Mouse (Mus musculus) embryo, embryonic 11 days (tissue): Measurements from ENCODE around the gene Clstn2.

ENCODE experiments used
- DNase-seq: peaks from one replicate; pipeline ENCODE4 v3.0.0-alpha.2; 2015

The Clstn2 gene

DNA sequence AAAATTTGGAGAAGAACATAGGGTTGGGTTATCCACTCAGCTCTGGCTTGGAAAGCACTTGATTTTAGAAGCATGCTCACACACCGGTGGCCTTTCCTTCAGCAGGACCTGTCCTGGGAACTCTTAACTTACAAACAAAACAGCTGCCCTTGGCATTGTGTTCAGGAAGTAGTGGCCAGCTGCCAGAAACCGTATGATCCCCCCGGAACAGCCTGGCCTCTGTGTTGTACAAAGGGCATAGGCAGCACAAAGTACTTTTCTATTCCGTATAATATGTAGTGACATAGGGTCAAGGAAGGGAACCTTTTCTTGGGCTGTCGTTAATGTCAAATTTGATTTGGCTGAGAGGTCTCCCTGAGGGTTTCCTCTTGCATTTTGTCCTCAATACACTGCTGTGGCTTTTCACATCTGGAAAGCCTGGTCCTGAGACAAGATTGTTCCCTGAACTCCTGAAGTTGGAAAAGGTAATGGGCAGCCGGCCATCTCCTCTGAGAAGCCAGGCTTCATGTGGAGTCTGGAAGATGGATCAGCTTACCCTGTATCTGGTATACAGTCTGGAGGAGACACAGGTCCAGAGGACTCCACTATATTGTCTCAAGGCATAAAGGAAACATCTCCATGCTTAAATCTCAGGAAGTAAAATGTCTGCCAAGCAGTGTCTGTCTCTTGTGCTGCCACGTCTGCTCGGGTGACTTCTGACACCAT is 494.8 kb downstream of the Clstn2 start:
- peak; percentile 7 for DNase-seq

DNA sequence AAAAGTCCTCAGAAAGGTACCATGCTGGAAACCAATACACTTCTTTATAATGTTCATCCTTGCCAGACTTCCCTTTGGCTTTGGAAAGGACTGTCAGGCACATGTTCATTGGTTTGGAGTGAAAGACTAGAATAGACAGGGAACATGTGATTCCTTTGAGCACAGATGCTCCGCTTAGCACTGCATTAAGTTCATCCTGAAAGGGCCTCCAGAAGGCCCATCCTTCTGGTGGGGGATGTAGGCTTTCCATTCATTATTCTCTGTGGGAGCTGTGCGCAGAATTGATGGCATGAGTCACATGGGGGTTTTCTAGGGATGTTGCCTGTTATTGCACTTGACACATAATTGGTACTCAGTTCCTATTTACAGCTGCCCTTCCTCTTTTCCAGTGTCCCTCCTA is 498.8 kb downstream of the Clstn2 start:
- no peak for DNase-seq

DNA sequence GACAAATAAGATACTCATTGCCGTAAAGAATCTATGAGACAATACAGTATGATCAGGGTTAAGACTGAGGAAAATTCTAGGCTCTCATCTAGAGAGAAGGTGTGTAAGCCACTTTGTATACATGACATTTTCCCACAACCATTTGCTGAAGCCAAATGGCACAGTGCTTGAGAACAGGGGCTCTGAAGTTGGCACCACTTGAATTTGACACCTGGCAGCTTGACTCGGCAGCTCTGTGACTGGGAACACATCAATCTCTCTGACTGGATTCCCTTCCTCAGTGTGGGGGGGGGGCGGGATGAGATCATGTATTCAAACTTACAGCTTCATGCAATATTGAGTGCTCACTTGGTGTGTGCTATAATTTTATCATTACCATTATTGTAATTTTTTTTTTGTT is 499.7 kb downstream of the Clstn2 start:
- no peak for DNase-seq

DNA sequence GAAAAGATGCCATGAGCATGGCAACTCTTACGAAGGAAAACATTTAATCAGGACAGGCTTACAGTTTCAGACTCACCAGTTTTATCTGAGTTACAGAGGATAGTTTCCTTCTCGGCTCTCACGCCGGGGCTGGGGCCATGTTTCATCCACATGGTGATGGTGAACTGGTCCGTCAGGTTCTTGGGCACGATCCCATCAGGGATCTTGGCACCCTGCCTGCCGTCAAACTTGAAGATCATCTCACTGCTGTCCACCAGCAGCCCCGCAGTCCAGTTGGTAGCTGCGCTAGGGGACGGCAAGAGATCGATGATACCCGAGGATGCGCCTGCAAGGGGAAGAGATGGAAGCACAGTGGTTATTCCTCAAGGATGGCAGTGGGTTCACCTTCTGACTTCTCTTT is 500.4 kb downstream of the Clstn2 start:
- DNase-seq: no peak

DNA sequence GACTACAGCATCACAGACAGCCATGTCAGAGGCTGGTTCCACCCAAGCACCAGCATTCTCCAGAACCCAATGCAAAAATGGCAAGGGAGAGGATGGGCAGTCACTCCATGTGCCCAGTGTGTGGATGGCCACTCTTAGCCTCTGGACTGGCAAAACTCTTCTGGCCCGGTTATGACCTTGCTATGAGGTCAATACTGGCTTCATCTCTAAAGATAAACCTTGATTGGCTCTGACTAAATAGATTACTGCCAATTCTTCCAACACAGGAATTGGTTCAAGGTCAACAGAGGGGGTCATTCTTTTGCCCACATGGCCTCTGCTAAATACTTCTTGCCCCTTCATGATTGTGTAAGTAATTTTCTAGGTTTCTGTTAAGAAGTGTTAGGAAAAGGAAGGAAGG is 505.1 kb downstream of the Clstn2 start:
- DNase-seq: no peak

DNA sequence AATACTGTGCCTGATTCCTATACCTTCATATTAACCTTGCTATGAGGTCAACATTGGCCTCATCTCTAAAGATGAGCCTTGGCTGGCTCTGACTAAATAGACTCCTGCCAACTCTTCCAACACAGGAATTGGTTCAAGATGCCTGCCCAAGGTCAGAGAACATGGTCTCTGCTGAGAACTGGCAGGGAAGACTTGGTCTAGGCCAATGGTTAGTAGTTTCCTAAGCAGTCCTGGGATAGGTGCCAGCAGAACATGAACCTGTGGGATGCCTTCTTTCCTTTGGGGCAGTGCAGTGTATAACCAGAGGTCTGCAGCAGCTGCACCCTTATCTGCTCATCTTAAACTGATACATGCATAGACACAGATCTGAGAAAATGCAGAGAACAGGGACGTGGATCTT is 505.7 kb downstream of the Clstn2 start:
- no peak for DNase-seq

DNA sequence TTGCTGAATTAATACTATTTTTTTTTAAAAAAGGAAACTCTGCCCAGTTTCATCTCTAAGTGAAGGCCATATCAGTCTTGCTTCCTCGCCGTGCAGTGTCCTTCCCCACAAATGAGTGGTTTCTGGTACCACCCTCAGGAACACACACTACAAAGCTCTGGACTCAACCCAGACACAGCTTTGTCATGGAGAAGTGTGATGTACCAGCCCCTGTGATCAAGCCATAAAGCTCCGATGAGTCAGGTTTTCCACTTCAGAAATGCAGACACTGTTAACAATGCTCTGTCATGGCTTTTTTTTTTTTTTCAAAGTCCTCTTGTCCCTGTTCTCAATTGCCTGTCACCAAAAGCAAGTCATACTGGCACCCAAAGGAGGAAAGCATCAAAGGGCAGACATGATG is 507.4 kb downstream of the Clstn2 start:
- DNase-seq: no peak

DNA sequence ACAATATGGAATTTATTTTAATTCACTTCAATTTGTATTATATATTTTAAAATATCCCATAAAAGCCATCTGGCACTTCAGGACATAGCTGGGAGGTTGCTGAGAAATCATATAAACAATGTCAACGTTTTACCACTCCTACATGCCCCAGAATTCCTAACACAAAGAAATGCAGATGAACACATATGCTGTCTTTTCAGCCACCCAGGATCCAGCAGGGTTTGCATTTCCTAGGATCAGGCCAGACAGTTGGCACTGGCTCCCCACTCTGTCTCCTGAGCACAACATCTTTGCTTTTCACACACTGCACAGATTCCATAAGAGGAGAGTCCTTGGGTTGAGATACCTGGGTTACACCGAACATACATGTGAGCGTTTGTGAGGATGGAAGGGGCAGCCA is 508.1 kb downstream of the Clstn2 start:
- DNase-seq: no peak

DNA sequence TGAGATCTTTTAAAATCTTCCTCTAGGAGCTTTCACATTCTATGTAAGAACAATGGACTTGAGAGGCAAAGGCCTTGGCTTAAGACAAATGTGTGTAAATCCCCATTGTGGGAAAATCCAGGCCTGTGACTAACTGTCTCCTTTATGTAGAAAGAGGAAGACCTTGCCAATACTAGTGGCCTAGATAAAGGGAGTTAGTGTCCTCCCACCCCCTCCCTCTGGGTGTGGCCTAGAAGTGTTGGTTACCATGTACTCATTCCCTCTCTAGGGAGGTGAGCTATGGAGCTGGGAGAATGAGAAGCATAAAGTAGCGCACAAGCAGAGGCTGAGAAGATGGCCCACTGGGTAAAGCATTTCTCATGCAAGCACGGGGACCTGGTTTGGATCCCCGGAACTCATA is 512.2 kb downstream of the Clstn2 start:
- no peak for DNase-seq

DNA sequence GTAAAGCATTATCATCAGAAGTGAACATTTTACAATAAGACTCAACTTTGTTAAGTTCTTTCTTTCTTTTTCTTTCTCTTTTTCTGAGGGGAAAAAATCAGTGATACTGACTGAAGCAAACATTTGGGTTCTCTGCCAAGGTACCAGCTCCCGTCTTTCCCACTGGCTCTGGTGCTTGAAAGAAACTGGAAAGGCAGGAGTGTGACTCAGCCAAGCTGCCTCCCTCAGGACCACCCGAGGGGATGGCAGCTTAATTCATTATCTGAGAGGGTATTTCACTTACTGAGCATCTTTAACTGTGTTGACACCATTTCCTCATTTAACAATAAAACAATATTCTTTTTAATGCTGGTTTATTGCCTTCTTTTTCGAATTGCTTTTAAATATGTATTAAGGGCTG is 516.0 kb downstream of the Clstn2 start:
- no peak for DNase-seq

DNA sequence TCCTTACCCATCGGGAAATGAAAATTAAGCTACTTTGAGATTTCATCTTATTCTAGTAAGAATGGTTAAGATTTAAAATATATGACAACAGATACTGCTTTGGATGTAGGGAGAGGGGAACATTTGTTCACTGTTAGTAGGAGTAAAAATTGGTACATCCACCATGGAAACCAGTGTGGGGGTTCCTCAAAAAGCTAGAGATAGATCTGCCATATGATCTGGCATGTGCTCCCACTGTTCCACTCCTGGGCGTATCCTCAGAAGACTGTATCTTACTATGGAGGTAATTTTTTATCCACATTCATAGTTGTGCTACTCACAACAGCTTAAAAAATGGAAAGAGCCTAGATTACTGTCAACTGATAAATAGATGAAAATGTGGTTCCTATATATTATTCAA is 518.3 kb downstream of the Clstn2 start:
- DNase-seq: no peak

DNA sequence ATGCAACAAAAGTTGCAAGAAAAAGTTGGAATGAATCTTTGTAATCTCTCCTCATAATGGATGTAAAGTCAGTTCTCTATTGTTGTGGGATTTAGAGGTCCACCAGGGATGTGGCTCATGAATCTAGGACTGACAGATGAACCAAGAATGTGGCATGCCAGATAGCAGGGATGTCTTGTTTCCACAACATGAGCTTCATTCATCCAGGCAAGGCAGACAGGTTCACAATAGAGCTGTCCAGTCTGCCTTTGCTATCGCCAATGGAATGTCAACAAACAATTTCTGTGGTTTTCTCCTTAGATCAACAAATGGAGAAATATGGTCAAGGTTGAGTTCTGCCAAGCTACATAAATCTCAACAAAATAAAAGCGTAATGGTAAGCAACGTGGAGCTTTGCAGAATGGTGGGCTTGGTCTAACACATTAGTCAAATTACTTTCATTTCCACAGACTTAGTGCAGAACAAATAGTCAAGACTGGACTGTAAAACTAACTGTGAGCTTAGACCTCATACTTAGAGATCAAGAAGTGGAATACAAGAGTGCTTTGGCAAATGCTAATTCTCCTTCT is 520.6 kb downstream of the Clstn2 start:
- no peak for DNase-seq

DNA sequence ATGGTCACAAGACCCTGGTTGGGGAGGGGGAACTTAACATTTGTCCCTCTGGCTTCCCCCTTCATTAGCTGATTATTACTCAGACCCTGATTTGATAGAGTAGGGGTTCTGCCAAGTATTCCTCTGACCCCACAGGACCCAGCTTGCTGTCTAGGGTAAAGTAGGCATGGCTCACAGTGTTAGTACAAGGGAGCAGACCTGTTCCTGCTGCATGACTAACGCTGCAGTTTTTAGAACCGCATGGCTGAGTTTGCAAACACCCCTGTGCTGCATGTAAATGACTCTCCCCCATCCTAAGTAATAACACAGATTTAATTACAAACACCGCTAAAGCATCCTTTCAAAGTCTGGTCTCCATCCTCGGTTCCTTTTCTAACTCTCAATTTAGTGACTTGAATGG is 531.6 kb downstream of the Clstn2 start:
- no peak for DNase-seq

DNA sequence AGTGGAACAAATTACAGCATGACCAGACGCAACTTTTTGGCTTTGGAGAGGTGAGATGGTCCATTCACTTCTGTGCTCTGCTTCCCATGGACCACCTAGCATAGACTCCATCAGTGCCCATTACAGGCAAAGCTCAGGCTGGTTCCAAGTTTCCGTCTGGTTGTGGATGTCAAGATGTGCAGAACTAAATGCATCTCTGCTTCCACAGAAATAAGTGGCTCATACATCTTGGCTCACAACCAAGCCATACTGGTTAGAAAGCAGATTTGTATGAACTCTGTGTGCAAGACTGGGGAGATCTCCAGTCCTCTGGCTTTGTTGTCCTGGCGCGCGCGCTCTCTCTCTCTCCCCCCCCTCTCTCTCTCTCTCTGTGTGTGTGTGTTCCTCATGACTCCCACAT is 537.9 kb downstream of the Clstn2 start:
- DNase-seq: no peak

DNA sequence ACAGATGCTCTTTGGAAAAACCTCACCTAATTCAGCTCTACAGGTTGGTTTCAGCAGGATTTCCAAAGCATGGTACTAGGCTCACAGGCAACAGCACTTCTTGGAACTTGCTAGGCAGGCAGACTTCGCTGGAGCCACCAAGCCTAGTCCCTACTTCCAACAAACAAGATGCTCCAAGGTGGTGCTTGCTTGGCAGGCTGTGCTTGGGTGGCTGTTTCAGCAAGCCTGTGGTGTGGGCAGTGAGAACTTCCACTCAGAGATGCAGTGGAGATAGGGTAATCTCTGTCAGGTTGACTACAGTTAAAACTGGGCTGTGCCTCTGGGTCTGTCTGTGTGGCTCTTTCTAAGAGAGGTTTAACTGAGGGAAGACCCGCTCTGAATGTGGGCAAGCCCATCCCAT is 541.4 kb downstream of the Clstn2 start:
- DNase-seq: no peak

DNA sequence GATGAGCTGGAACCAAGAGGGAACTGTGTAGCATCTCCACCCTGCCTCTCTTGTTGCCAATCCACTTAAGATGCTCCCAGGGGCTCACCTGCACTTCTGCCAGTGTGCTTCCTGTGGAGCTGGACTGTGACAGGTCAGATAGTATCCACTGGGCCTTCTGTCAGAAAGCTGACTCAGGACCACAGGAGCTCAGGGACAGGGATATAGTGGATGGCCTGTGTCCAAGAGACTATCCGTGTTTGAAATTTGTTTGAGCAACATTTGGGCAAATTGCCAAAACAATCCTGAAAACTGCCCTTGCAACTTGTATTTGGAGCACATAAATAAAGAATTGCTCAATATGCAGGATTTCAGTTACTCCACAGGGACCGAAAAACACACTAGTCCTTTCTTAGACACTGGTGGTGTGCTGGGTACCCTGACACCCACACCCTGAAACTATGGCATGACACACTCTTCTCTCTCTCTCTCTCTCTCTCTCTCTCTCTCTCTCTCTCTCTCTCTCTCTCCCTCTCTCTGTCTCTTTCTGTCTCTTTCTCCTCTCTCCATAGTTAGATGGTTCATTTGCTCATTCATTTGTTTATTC is 542.3 kb downstream of the Clstn2 start:
- DNase-seq: no peak

DNA sequence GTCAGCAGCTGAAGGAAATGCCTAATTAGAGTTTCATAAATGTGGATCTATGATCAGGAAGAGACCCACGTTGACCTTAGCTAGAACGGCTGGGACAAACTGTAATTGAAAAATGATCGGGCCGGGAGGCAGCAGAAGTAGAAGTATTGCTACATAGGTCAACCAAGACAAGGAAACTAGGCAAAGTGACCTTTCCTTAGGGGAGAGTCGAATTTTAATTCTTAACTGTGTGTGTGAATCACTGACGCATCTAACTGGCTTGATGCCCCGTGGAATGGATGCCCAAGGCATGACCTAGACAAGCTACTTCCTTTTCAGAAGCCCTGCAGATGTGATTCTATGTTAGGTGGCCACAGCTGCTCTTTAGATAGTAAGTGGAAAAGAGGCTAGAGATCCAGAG is 546.2 kb downstream of the Clstn2 start:
- no peak for DNase-seq

DNA sequence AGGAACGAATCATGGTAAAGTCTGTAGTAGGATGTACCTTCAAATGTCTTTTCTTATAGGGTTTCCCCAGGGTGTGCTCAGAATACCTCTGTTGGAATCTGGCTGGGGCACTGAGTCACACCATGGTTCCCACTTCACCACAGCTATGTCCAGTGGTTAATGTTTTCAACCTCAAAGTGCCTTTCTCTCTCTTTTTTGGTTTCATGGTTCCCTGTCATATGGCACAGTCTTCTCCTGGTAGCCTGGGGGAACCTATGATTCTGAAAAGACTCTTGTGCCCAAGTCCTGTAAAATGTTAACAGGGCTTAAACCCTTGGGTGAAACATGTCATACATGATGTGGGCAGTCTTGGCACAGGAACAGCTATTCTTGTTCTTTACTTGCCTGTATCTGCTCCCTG is 551.8 kb downstream of the Clstn2 start:
- no peak for DNase-seq

DNA sequence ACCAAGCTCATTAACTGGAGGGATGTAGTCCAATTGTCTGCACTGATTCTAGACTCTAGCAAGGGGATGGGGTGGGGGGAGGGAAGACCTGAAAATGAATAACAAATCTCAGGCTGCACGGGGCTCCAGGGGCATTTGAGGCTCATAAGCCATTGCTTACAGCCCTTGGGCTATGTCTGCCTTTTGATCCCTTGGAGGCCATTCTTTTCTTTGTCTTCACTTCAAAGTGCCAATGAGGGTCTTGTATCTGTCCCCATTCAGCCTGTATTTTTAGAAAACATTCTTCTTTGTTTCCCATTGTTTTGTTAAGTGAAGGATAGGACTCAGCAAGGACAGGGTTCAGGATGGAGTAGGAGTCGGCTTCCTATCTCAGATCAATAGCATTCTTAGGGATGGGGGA is 556.0 kb downstream of the Clstn2 start:
- no peak for DNase-seq

DNA sequence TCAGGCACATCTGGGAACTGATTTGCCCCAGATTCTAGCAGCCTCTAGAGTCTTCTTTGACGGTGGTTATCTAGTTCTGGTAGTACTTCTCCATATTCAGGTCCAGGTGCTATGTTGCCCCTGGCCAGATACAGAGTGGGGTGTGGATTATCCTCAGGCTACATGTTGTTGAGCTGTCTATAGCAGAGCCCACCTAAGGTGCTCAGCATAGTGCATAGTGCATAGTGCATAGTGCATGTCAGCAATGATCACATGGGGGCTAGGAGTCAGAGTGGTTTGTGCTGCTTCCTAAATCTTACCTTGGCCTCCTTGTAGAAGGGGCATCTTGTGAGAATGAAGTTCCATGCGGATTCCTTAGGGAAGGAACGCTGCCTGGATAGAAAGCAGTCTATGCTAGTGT is 556.5 kb downstream of the Clstn2 start:
- DNase-seq: no peak

DNA sequence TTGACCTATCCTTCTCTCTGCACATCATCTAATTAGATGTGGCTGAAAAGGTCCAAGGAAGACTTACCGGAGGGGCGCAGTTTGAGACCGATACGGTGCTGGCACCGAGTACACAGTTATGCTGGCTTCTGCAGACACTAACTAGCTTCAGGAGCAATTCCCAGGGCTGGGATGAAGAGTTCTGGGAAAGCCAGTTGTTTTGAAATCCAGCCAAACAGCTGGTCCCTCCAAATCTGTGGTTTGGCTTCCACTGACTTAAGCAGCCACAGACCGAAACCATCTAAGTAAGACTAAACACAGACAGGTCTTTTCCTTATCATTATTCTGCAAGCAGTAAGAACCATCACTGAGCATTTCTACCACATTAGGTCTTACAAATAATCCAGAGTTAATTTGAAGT is 558.1 kb downstream of the Clstn2 start:
- DNase-seq: no peak

DNA sequence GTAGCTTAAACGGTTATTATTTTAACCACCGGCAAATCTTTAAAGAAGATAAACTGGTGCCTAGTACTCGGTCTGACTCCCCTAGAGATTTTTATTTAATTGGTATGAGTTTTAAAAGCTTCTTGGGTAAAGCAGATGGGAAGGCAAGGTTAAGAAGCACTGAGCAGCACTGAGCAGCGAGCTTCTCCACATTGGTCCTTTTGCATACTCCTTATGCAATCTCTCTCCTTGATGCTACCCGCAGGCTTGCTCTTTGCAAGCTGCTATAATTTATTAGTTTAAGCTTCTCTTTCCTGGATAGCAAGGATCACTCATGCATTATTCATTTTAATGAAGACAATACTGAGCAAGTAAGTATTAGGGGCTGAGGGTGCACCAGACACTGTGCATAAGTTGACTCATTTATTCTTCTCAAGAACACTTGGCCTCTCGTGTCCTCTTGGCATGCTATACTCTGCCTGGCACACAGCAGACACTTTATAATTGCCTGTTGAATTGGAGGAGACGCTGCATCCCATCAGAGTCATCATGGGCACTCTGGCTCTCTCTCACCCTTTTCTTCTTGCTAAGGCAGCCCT is 561.9 kb downstream of the Clstn2 start:
- DNase-seq: no peak

DNA sequence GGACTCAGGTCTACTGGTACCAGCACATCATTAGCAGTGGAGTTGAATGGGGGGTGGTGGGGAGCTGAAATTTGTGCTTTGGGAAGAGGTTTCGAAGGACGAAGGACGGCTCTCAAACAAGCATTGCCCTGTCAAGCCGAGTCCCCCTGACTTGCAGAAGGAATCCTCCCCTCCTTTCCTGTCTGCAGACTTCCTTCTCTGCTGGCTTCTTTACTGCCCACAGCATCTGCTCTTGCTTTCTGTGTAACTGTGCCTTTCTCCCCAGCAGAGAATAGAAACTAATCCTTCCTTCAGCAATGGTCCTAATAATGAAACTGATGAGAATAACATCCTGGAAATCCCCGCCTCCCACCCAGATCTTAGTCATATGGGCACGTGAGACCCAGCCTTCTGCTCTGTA is 572.5 kb downstream of the Clstn2 start:
- DNase-seq: no peak

DNA sequence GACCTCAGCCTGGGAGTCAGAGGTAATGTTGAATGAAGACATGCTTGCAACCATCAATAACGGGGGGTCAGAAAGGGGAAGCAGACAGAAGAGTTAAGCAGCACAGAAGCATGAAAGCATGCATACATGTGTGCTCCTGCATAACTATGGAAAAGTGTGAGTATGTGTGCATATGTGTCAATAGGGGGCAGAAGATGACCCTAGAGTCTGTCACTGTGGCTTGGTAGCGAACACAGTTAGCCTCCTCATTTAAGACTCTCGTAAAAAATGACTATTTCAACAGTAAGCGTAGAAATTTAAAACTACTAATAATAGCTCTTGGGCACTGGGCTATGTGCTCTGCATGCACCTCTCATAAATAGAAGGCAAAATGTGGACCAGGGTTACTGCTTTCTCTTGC is 573.2 kb downstream of the Clstn2 start:
- peak; percentile 15 for DNase-seq
